ENCODE assay signal across 15 mouse cellular contexts in genomic region chr11:47917616-47918015, GRCm38 (mm10).
DNase-seq lines count a peak whose midpoint lies in the region.
"Had no signal": no experiment of that assay in that cellular context is flagged by ENCODE, and none has a peak within 500 bp of the region (broad histone marks: within the 10 kb centered on the region; RNA-seq: fewer than 3 reads in every experiment).

No protein-coding gene starts in this region.

- DNase-seq in frontal cortex, postnatal 36 days (ENCODE audit: low spot score in 2 of 2) = peak; percentile 1 to 14
- DNase-seq in frontal cortex, postnatal 10 days (ENCODE audit: low spot score in 2 of 2) = no peak
- peak; percentile 10 for DNase-seq in right cerebral cortex, adult 18-20 months
- DNase-seq in right cerebral cortex, postnatal 10 days (ENCODE audit: low spot score in 2 of 2) = no peak
- peak; percentile 6 for DNase-seq in telencephalon, adult 2 months (ENCODE audit: low read depth, low spot score)
- no peak for DNase-seq in kidney, postnatal 36 days
- DNase-seq: adrenal gland, adult 2 months; adrenal gland, postnatal 10 days; adrenal gland, postnatal 25 days; cerebellum, adult 11-12 months; cerebellum, adult 2 months; cerebellum, adult 9-10 months; cerebellum, postnatal 10 days; cerebellum, postnatal 36 days; embryo, embryonic 11 days had no signal

Comparison
In these comparisons a context has a peak if more than half of its experiments do, and no peak if none do; other contexts are left out.
1. DNase-seq: peak in frontal cortex, postnatal 36 days (2 of 2), right cerebral cortex, adult 18-20 months (single experiment) and telencephalon, adult 2 months (single experiment); none in frontal cortex, postnatal 10 days (0 of 2), right cerebral cortex, postnatal 10 days (0 of 2) and kidney, postnatal 36 days (0 of 2).